Mouse (Mus musculus) ES-E14 (cell line): ENCODE data around the gene Kcnip2.

ENCODE experiments used
- MAFK ChIP-seq: IDR thresholded peaks from 2 replicates; pipeline ENCODE4 v1.6.1; 2014; ENCODE audit warnings: mild to moderate bottlenecking, low read depth, low read length, inconsistent platforms; ENCODE audit not compliant: insufficient read depth
- ZNF384 ChIP-seq: IDR thresholded peaks from 2 replicates; pipeline ENCODE4 v1.6.1; 2012; ENCODE audit warnings: low read depth, low read length, inconsistent platforms

- TF ChIP-seq MAFK (no peak), ZNF384 (no peak)
Measured at GRCm38 (mm10) chr19:45743619-45744018, 72.2 kb downstream of the Kcnip2 start.
